Mouse (Mus musculus): ENCODE measurements around the gene Elf5. TPM values are rescaled to one million over a fixed set of nuclear protein-coding genes. Genes with fewer than 3 reads are reported as not detected.

Gene Elf5
- total RNA-seq (2022) = not detected

GRCm38 (mm10) chr2:103411348-103411747 lies at the start of gene Elf5:
Elf5 (plus strand) TSS chr2:103411688.
- no peak for DNase-seq (ENCODE audit: low spot score)

- DNase-seq (ENCODE audit: low spot score) = no peak
Measured at GRCm38 (mm10) chr2:103372541-103372940, 38.9 kb upstream of the Elf5 start.

GRCm38 (mm10) chr2:103379502-103380160 lies 31.9 kb upstream of the Elf5 start:
- DNase-seq (ENCODE audit: low spot score) = peak; percentile 4

GRCm38 (mm10) chr2:103382174-103382573 lies 29.3 kb upstream of the Elf5 start:
- DNase-seq (ENCODE audit: low spot score) = no peak

- DNase-seq (ENCODE audit: low spot score) = no peak
Measured at GRCm38 (mm10) chr2:103387881-103388280, 23.6 kb upstream of the Elf5 start.

- no peak for DNase-seq (ENCODE audit: low spot score)
Measured at GRCm38 (mm10) chr2:103388311-103388710, 23.2 kb upstream of the Elf5 start.

- no peak for DNase-seq (ENCODE audit: low spot score)
Measured at GRCm38 (mm10) chr2:103390086-103390988, 21.2 kb upstream of the Elf5 start.

- DNase-seq (ENCODE audit: low spot score) = no peak
Measured at GRCm38 (mm10) chr2:103391626-103392025, 19.9 kb upstream of the Elf5 start.

GRCm38 (mm10) chr2:103398110-103398509 lies 13.4 kb upstream of the Elf5 start:
- DNase-seq (ENCODE audit: low spot score) = no peak

GRCm38 (mm10) chr2:103400691-103401090 lies 10.8 kb upstream of the Elf5 start:
- no peak for DNase-seq (ENCODE audit: low spot score)

- DNase-seq (ENCODE audit: low spot score) = no peak
Measured at GRCm38 (mm10) chr2:103406239-103406638, 5.2 kb upstream of the Elf5 start.

GRCm38 (mm10) chr2:103411816-103412215 lies 328 bp downstream of the Elf5 start:
- DNase-seq (ENCODE audit: low spot score) = no peak

- DNase-seq (ENCODE audit: low spot score) = no peak
Measured at GRCm38 (mm10) chr2:103413381-103413780, 1.9 kb downstream of the Elf5 start.

GRCm38 (mm10) chr2:103415774-103416173 lies 4.3 kb downstream of the Elf5 start:
- no peak for DNase-seq (ENCODE audit: low spot score)

GRCm38 (mm10) chr2:103420650-103421507 lies 9.4 kb downstream of the Elf5 start:
- no peak for DNase-seq (ENCODE audit: low spot score)

- DNase-seq (ENCODE audit: low spot score) = no peak
Measured at GRCm38 (mm10) chr2:103423884-103424283, 12.4 kb downstream of the Elf5 start.

- DNase-seq (ENCODE audit: low spot score) = peak; percentile 27
Measured at GRCm38 (mm10) chr2:103424349-103425026, 13.0 kb downstream of the Elf5 start.

GRCm38 (mm10) chr2:103425456-103426063 lies 14.1 kb downstream of the Elf5 start:
- DNase-seq (ENCODE audit: low spot score) = no peak

- DNase-seq (ENCODE audit: low spot score) = no peak
Measured at GRCm38 (mm10) chr2:103428356-103428755, 16.9 kb downstream of the Elf5 start.

- DNase-seq (ENCODE audit: low spot score) = no peak
Measured at GRCm38 (mm10) chr2:103430712-103431111, 19.2 kb downstream of the Elf5 start.

All from heart, adult 8-10 months (tissue).